Mouse (Mus musculus) embryonic facial prominence, embryonic 10.5 days (tissue): ENCODE measurements around the gene Fbxo7. TPM values are rescaled to one million over a fixed set of nuclear protein-coding genes. Genes with fewer than 3 reads are reported as not detected.

Experiments
- DNase-seq: peaks from one replicate; pipeline ENCODE4 v3.0.0-alpha.2; 2017; ENCODE audit warnings: low spot score
- H3K27ac ChIP-seq: fragments of 300-500 bp; sonication (generic); replicated peaks from 2 replicates; pipeline ENCODE4 v1.5.1; 2016; ENCODE audit warnings: mild to moderate bottlenecking
- H3K27me3 ChIP-seq: fragments of 300-500 bp; sonication (generic); replicated peaks from 2 replicates; pipeline ENCODE4 v1.6.1; 2016; ENCODE audit warnings: low read depth, mild to moderate bottlenecking; ENCODE audit not compliant: poor library complexity, severe bottlenecking
- H3K36me3 ChIP-seq: fragments of 300-500 bp; sonication (generic); replicated peaks from 2 replicates; pipeline ENCODE4 v1.6.1; 2016; ENCODE audit warnings: mild to moderate bottlenecking, moderate library complexity
- H3K4me1 ChIP-seq: fragments of 300-500 bp; sonication (generic); 2 replicates; pipeline ENCODE4 v1.6.1; 2016
- H3K4me3 ChIP-seq: fragments of 300-500 bp; sonication (generic); 2 replicates; pipeline ENCODE4 v1.5.1; 2016; ENCODE audit warnings: mild to moderate bottlenecking, moderate library complexity
- H3K9me3 ChIP-seq: fragments of 300-500 bp; sonication (generic); 2 replicates; pipeline ENCODE4 v1.6.1; 2016; ENCODE audit warnings: mild to moderate bottlenecking
- WGBS: fragments of 180-500 bp; shearing (Covaris S2); methylation state at CpG from one replicate; pipeline ENCODE4 v1.1.7; 2016; 5-methylcytosine and 5-hydroxymethylcytosine counted together
- polyA plus RNA-seq: library from polyadenylated mRNA; unstranded; fragments of >200 nt; fragmentation: Nextera tagmentation; extraction: Ambion mirVana; gene quantifications from 2 replicates; pipeline ENCODE4 v1.2.1, GENCODE M21; 2016

Fbxo7 gene
- polyA plus RNA-seq, 1 experiment from 2014 or later, result 19.2 TPM

GRCm38 (mm10) chr10:86046371-86046770 lies 24.6 kb downstream of the Fbxo7 start:
- H3K27me3 ChIP-seq, result no peaks in the 10 kb centered on the region
- DNase-seq, result no peak
- no peak overlapping the region for H3K4me3 ChIP-seq
- WGBS, result 95% methylated on average over 1 of the region's 1 CpGs
- peaks cover 44% of the 10 kb centered on the region for H3K36me3 ChIP-seq
- H3K9me3 ChIP-seq, result no peaks in the 10 kb centered on the region
- H3K27ac ChIP-seq, result no peak overlapping the region
- peaks cover 6% of the 10 kb centered on the region; the same call in 1 of the 2 replicates for H3K4me1 ChIP-seq

- H3K27me3 ChIP-seq, result no peaks in the 10 kb centered on the region
- H3K9me3 ChIP-seq, result no peaks in the 10 kb centered on the region
- H3K36me3 ChIP-seq, result peaks cover 36% of the 10 kb centered on the region
- peaks cover 6% of the 10 kb centered on the region; the same call in 1 of the 2 replicates for H3K4me1 ChIP-seq
- 83% methylated on average over 9 of the region's 9 CpGs for WGBS
- no peak overlapping the region for H3K27ac ChIP-seq
- DNase-seq, result no peak
- H3K4me3 ChIP-seq, result no peak overlapping the region
Observed at GRCm38 (mm10) chr10:86047786-86048185, 26.0 kb downstream of the Fbxo7 start.

- Histone ChIP-seq H3K27me3 (no peaks in the 10 kb centered on the region), H3K4me1 (peaks cover 6% of the 10 kb centered on the region; the same call in 1 of the 2 replicates), H3K9me3 (no peaks in the 10 kb centered on the region), H3K4me3 (no peak overlapping the region), H3K36me3 (peaks cover 18% of the 10 kb centered on the region), H3K27ac (no peak overlapping the region)
- no peak for DNase-seq
- WGBS, result 74% methylated on average over 2 of the region's 2 CpGs
Observed at GRCm38 (mm10) chr10:86050522-86050921, 28.8 kb downstream of the Fbxo7 start.

GRCm38 (mm10) chr10:86052818-86053522 lies 31.2 kb downstream of the Fbxo7 start:
- Histone ChIP-seq H3K4me3 (no peak overlapping the region), H3K9me3 (peaks cover 4% of the 10 kb centered on the region; the same call in 1 of the 2 replicates), H3K36me3 (peaks cover 4% of the 10 kb centered on the region), H3K27me3 (no peaks in the 10 kb centered on the region), H3K4me1 (peaks cover 11% of the 10 kb centered on the region), H3K27ac (no peak overlapping the region)
- 90% methylated on average over 10 of the region's 10 CpGs for WGBS
- no peak for DNase-seq

GRCm38 (mm10) chr10:86056297-86056903 lies 34.6 kb downstream of the Fbxo7 start:
- Histone ChIP-seq H3K36me3 (no peaks in the 10 kb centered on the region; the same call in 1 of the 2 replicates), H3K4me1 (peaks cover 14% of the 10 kb centered on the region), H3K27me3 (no peaks in the 10 kb centered on the region), H3K4me3 (no peak overlapping the region), H3K27ac (no peak overlapping the region), H3K9me3 (peaks cover 4% of the 10 kb centered on the region; the same call in 1 of the 2 replicates)
- WGBS, result 83% methylated on average over 8 of the region's 8 CpGs
- DNase-seq, result no peak

- Histone ChIP-seq H3K27me3 (no peaks in the 10 kb centered on the region), H3K4me3 (no peak overlapping the region), H3K9me3 (peaks cover 9% of the 10 kb centered on the region; the same call in 1 of the 2 replicates), H3K4me1 (peaks cover 14% of the 10 kb centered on the region), H3K36me3 (no peaks in the 10 kb centered on the region; the same call in 1 of the 2 replicates), H3K27ac (no peak overlapping the region; the same call in 1 of the 2 replicates)
- 72% methylated on average over 11 of the region's 11 CpGs for WGBS
- DNase-seq, result no peak
Observed at GRCm38 (mm10) chr10:86057286-86057685, 35.5 kb downstream of the Fbxo7 start.

GRCm38 (mm10) chr10:86057712-86058111 lies 35.9 kb downstream of the Fbxo7 start:
- Histone ChIP-seq H3K4me3 (no peak overlapping the region), H3K36me3 (no peaks in the 10 kb centered on the region; the same call in 1 of the 2 replicates), H3K9me3 (peaks cover 9% of the 10 kb centered on the region; the same call in 1 of the 2 replicates), H3K27me3 (no peaks in the 10 kb centered on the region), H3K27ac (no peak overlapping the region), H3K4me1 (peaks cover 14% of the 10 kb centered on the region)
- WGBS, result 63% methylated on average over 2 of the region's 2 CpGs
- DNase-seq, result no peak

GRCm38 (mm10) chr10:86060267-86060666 lies 38.5 kb downstream of the Fbxo7 start:
- Histone ChIP-seq H3K4me3 (no peak overlapping the region), H3K36me3 (no peaks in the 10 kb centered on the region; the same call in 1 of the 2 replicates), H3K27me3 (no peaks in the 10 kb centered on the region), H3K9me3 (peaks cover 9% of the 10 kb centered on the region; the same call in 1 of the 2 replicates), H3K4me1 (peaks cover 22% of the 10 kb centered on the region), H3K27ac (no peak overlapping the region; the same call in 1 of the 2 replicates)
- DNase-seq, result no peak
- 47% methylated on average over 3 of the region's 3 CpGs for WGBS

- Histone ChIP-seq H3K4me3 (no peak overlapping the region), H3K27me3 (no peaks in the 10 kb centered on the region), H3K4me1 (peaks cover 25% of the 10 kb centered on the region), H3K27ac (no peak overlapping the region), H3K9me3 (peaks cover 5% of the 10 kb centered on the region; the same call in 1 of the 2 replicates), H3K36me3 (no peaks in the 10 kb centered on the region)
- no peak for DNase-seq
- WGBS, result 68% methylated on average over 5 of the region's 5 CpGs
Observed at GRCm38 (mm10) chr10:86062261-86063017, 40.7 kb downstream of the Fbxo7 start.

- no peak overlapping the region for H3K4me3 ChIP-seq
- no peak overlapping the region for H3K27ac ChIP-seq
- H3K27me3 ChIP-seq, result no peaks in the 10 kb centered on the region
- no peak for DNase-seq
- peaks cover 5% of the 10 kb centered on the region; the same call in 1 of the 2 replicates for H3K9me3 ChIP-seq
- 95% methylated on average over 8 of the region's 8 CpGs for WGBS
- no peaks in the 10 kb centered on the region for H3K36me3 ChIP-seq
- H3K4me1 ChIP-seq, result peaks cover 30% of the 10 kb centered on the region
Observed at GRCm38 (mm10) chr10:86063018-86063384, 41.2 kb downstream of the Fbxo7 start.

GRCm38 (mm10) chr10:86064937-86065336 lies 43.2 kb downstream of the Fbxo7 start:
- Histone ChIP-seq H3K4me3 (no peak overlapping the region), H3K4me1 (peaks cover 49% of the 10 kb centered on the region), H3K27me3 (no peaks in the 10 kb centered on the region), H3K27ac (peak overlapping the region; percentile 70), H3K9me3 (peaks cover 5% of the 10 kb centered on the region; the same call in 1 of the 2 replicates), H3K36me3 (no peaks in the 10 kb centered on the region)
- DNase-seq, result peak; percentile 80
- WGBS, result 3% methylated on average over 4 of the region's 4 CpGs

GRCm38 (mm10) chr10:86065661-86066060 lies 43.9 kb downstream of the Fbxo7 start:
- H3K36me3 ChIP-seq, result no peaks in the 10 kb centered on the region

More at GRCm38 (mm10) chr10:86065661-86066060, 43.9 kb downstream of the Fbxo7 start:
- no peak for DNase-seq
- H3K27me3 ChIP-seq, result no peaks in the 10 kb centered on the region
- H3K4me3 ChIP-seq, result no peak overlapping the region
- peaks cover 42% of the 10 kb centered on the region for H3K4me1 ChIP-seq
- WGBS, result 95% methylated on average over 1 of the region's 1 CpGs
- H3K9me3 ChIP-seq, result peaks cover 5% of the 10 kb centered on the region; the same call in 1 of the 2 replicates
- peak overlapping the region; percentile 70; the same call in 1 of the 2 replicates for H3K27ac ChIP-seq
